Mouse (Mus musculus): Measurements from ENCODE around the gene Ncl. TPM values are rescaled to one million over a fixed set of nuclear protein-coding genes. Genes with fewer than 3 reads are reported as not detected.

The Ncl gene
- total RNA-seq, 2 experiments from 2014 or later, result 140 to 145 TPM

DNA sequence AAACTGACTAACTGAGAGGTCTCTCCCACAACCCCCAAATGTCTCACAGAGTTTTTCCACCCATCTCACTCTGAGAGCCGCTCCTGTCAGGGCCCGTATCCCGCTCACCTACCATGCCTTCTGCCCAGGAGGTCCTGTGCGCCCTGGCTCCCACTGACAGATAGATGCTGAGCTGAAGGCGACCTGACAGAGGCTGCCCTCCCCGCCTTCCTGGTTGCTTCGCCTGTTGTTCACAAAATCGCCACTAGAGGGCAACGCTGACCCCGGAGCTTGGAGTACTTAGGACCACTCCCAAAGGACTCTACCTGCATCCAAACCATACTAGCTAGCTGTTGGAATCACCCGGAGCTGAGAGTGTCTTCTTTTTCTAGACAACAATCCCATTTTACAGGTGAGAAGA, 30.0 kb upstream of the Ncl start:
- DNase-seq (ENCODE audit: low spot score in 2 of 2), result peak in 1 of 2 experiments; percentile 80
- H3K4me3 ChIP-seq, result no peak overlapping the region
- no peak overlapping the region for H3K27ac ChIP-seq
- TF ChIP-seq CTCF (conservative IDR thresholded peaks at IDR 0.05), result peak; percentile 96

DNA sequence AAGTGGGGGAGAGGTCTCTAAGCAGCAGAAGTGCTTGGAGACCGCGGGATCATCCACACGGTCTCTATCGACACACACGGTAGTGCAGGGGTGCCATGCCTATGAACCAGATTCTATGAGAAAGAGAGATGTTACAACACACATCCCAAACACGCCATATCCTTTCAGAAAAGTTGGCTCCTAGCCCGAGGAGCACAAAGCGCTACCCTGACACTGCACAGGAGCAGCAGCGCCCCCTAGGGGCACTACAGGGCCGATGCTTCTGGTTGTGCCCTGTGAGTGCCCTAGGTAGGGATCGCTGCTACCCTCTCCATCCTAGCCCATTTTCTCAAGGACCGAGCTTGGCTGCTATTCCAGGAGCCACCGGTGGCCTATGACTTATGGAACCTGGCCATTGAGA, 21.8 kb upstream of the Ncl start:
- Histone ChIP-seq H3K4me3 (peak overlapping the region; percentile 26), H3K27ac (no peak overlapping the region)
- peak; percentile 17 to 58 for DNase-seq (ENCODE audit: low spot score in 2 of 2)
- peak; percentile 87 for TF ChIP-seq CTCF (conservative IDR thresholded peaks at IDR 0.05)

DNA sequence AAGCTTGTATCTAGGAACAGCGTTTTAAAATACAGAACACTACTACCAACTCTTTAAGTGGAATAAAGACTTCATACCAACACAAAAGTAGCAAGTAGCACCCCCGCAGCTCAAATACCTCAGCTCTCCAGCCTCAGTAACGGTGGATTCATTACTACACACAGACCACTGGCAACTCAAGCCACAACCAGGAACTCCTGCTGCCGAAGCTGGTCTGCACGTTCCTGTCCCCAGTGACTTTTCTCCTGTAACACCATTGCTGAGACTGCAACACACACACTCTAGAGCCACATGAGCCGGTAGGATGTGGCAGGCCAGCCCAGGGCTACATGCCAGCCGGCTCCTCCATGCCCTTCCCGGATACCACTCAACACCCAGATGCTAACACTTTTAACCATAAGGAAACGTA, 20.0 kb upstream of the Ncl start:
- no peak for DNase-seq (ENCODE audit: low spot score in 2 of 2)
- H3K4me3 ChIP-seq, result no peak overlapping the region
- TF ChIP-seq CTCF (conservative IDR thresholded peaks at IDR 0.05), result no peak
- no peak overlapping the region for H3K27ac ChIP-seq

DNA sequence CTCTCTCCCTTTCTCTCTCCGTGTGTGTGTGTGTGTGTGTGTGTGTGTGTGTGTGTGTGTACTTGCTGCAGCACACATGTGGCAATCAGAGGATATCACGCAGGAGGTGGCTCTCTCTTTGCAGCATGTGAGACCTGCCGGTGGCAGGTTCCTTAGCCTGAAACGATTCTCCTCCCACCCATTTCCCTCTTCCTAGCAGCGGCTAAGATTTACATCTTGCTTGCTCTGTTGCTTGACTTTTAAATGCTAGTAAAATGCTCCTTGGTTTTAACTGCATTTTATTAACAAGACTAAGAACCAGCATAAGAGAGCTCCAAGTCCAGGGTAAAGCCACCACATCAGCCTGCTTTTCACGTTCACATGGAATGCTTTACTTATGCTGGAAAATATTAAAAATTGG, 19.5 kb upstream of the Ncl start:
- no peak for TF ChIP-seq CTCF (conservative IDR thresholded peaks at IDR 0.05)
- no peak overlapping the region for H3K4me3 ChIP-seq
- H3K27ac ChIP-seq, result 0 out of 2 replicates have a peak overlapping the region, but pooled peaks have one; percentile 32
- no peak for DNase-seq (ENCODE audit: low spot score in 2 of 2)

DNA sequence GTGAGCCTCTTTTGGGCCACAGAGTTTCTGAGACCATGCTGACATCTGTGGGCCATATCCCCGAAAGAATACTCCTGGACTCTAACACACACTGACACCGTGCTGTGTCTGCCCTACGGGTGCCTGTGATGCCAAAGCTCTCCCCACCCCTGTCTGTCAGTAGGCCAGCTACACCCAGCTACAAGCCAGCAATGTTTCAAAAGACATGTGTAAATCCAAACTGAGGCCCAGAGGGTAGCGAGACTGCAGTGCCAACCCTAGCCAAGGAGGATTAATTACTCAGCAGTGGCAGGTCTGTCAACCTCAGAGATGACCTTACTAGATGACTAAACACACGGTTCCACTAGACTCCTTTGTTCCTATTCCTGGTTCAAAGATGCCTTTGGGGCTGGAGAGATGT, 17.2 kb upstream of the Ncl start:
- no peak overlapping the region for H3K27ac ChIP-seq
- DNase-seq (ENCODE audit: low spot score in 2 of 2), result no peak
- no peak for TF ChIP-seq CTCF (conservative IDR thresholded peaks at IDR 0.05)
- H3K4me3 ChIP-seq, result no peak overlapping the region

DNA sequence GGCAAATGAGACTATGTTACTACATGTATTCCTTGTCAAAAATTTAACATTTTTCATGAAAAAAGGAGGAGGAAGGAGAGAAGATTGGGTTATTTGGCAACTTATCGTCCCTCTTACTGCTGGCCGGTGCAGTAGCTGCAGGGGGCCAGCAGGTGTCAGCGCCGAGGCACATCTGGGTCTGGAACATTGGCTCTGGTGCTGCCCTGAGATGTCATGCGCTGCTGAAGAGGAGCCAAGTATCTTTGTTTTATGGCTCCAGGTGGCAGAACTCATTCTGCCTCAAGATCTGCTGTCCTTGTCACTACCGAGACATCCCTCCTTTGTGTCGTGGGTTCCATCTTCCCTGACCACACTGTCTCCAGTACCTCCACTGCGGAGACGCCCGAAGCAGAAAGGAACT, 12.8 kb upstream of the Ncl start:
- no peak overlapping the region for H3K4me3 ChIP-seq
- no peak overlapping the region for H3K27ac ChIP-seq
- peak; percentile 90 for TF ChIP-seq CTCF (conservative IDR thresholded peaks at IDR 0.05)
- DNase-seq (ENCODE audit: low spot score in 2 of 2), result peak in 1 of 2 experiments; percentile 41

DNA sequence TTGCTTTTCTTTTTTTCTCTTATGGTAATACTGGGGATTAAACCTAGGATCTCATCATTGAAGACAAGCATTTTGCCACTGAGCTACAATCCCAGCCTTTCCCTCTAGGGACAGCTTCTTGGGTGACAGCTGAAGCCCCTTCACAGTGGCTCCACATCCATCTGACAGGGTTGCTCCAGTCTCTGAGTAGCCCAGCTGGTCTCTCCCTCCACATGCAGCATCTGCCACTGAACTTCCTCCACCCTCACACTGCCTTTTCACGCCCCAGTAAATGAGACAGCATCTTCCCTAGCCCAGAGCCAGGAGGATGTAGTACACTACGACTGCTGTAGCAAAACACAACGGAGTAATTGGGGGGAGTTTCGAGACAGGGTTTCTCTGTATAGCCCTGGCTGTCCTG, 8.9 kb upstream of the Ncl start:
- Histone ChIP-seq H3K4me3 (no peak overlapping the region), H3K27ac (no peak overlapping the region)
- no peak for DNase-seq (ENCODE audit: low spot score in 2 of 2)
- TF ChIP-seq CTCF (conservative IDR thresholded peaks at IDR 0.05), result peak; percentile 39; the same call in 1 of the 2 replicates

DNA sequence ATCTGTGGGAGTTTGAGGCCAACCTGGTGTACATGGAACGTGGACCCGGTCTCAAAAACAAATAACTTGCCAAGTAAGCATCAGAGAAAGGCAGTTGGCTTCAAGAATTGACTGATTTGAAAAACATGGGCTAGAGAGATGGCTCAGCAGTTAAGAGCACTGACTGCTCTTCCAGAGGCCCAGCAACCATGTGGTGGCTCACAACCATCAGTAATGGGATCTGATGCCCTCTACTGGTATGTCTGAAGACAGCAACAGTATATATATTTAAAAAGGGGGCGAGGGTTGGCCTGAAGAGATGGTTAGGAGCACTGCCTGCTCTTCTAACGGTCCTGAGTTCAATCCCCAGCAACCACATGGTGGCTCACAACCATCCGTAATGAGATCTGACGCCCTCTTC, 4.5 kb upstream of the Ncl start:
- H3K27ac ChIP-seq, result no peak overlapping the region
- no peak overlapping the region for H3K4me3 ChIP-seq
- no peak for DNase-seq (ENCODE audit: low spot score in 2 of 2)
- peak; percentile 73 for TF ChIP-seq CTCF (conservative IDR thresholded peaks at IDR 0.05)

DNA sequence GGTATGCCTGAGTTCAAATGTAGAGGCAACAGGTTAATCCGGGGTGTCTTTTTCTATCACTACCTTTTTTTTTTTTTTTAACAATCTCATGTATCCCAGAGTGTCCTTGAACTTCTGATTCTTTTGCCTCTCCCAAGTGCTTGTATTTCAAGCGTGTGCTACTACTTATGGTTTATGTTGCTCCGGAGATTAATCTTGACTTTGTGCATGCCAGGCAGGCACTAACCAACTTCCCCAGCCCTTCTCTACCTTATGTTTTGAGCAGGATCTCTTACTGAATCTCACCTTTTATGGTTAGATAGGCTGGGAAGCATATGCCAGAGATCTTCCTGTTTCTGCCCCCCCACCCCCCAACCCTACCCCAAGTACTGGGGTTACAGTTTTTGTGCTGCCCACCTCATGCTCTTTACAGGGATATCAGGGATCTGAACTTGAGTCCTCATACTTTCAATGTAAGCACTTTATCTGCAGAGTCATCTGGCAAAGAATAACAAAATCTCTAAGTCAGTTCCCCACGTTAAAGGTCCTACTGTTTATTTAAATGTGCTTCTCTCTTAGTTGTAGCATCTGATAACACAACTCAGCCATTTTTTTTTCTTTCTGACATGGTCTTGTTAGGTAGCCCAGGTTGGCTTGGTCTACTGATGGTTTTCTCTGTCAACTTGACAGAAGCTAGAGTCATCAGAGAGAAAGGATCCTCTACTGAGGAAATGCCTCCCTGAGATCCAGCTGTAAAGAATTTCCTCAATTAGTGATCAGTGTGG, 2.8 kb upstream of the Ncl start:
- H3K4me3 ChIP-seq, result no peak overlapping the region
- no peak for DNase-seq (ENCODE audit: low spot score in 2 of 2)
- no peak for TF ChIP-seq CTCF (conservative IDR thresholded peaks at IDR 0.05)
- H3K27ac ChIP-seq, result no peak overlapping the region

DNA sequence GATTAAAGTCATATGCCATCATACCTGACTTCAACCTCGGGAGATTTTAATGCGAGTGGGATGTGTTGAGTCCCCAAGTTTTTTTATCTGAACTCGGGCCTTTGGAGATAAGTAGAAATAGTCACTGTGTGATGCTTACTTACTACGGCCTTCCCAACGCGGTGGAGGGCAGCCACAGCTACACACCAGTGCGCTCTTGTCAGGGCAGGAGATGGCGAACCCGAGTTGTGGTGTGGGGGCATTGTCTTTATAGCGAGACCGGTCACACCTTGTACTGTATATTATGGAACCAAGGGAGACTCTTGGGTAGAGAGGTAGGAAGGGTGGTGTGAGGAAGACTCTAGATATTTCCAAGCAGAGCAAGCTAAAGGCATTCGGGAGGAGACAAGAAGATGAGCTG, 1.2 kb upstream of the Ncl start:
- Histone ChIP-seq H3K4me3 (peak overlapping the region; percentile 86), H3K27ac (no peak overlapping the region)
- no peak for TF ChIP-seq CTCF (conservative IDR thresholded peaks at IDR 0.05)
- DNase-seq (ENCODE audit: low spot score in 2 of 2), result no peak

DNA sequence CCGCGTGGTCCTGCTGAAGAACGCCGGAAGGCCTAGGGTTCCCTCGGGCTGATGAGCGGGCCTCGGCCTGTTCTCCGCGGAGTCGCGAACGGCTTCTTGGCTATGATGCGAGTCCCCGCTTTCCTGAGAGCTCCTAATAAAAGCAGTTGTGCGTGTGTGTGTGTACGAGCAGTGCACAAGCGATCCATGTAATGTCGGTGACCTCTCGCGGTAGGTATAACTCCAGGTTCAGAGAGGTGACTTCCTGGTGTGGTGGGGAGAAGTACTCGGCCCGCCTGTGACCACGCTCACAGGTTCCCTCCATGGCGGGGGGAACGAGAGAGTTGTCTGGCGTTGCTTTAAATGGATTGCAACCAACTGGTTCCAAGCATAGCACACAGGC, 589 bp upstream of the Ncl start:
- peak overlapping the region; percentile 86 for H3K4me3 ChIP-seq
- no peak for TF ChIP-seq CTCF (conservative IDR thresholded peaks at IDR 0.05)
- no peak for DNase-seq (ENCODE audit: low spot score in 2 of 2)
- H3K27ac ChIP-seq, result peak overlapping the region; percentile 79

DNA sequence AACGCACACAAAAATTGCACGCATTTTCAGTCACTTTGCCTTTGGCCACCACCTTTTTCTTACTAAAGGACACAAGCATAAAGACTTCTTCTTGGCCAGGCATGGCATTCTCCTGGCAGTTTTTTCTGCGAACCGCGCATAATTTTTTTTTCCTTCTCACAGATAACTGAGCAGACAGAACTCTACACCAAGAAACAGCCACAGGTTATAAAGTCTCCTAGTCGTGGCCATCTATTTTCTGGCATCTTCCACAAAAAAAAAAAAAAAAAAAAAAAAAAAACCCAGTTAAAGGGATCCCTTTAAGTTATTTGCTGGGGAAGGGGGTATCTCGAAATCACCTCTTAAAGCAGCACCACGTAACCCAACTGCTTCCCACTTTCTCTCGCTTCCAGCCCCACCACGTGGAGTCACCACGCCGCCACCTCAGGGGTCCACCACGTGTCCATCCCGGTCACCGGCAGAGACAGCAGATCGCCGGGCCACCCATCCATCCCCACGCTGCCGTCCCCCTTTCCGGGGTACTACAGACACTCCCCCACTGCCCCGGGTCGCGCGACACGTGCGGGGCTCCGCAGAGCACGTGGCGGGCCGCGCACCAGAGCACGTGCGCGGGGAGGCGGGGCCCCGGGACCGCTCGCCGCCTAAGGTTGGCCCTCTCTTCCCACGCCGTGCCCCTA, 833 bp downstream of the Ncl start:
- Histone ChIP-seq H3K27ac (peak overlapping the region; percentile 99), H3K4me3 (peak overlapping the region; percentile 86)
- no peak for TF ChIP-seq CTCF (conservative IDR thresholded peaks at IDR 0.05)
- DNase-seq (ENCODE audit: low spot score in 2 of 2), result no peak

DNA sequence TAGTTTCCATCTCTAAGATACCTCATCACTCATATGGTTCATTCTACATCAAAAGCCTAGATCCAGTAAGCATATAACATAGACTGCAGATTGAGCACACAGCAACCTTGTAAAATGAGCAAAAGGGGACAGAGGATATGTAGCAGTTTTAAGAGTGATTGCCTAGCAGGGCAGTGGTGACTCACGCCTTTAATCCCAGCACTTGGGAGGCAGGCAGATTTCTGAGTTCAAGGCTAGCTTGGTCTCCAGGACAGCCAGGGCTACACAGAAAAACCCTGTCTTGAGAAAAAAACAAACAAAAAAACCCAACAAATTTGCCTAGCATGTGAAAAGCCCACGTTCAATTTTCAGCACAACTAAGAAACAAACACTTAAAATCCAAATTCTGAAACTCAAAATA, 5.0 kb downstream of the Ncl start:
- H3K27ac ChIP-seq, result no peak overlapping the region
- no peak for TF ChIP-seq CTCF (conservative IDR thresholded peaks at IDR 0.05)
- H3K4me3 ChIP-seq, result no peak overlapping the region
- DNase-seq (ENCODE audit: low spot score in 2 of 2), result no peak

DNA sequence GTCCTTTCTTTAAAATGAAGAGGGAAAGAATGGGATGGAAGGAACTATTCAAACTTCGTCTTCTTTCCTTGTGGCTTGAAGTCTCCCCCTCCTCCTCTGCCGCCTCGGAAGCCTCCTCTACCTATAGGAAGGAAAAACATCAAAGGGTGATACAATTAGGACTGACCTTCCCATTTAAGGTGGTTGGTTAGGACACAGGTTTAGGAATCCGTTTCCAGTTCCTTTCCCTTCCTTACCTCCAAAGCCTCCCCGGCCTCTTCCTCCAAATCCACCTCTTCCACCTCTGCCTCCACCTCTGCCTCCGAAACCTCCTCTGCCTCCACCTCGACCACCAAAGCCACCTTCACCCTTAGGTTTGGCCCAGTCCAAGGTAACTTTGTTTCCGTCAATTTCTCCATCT, 8.6 kb downstream of the Ncl start:
- TF ChIP-seq CTCF (conservative IDR thresholded peaks at IDR 0.05), result no peak
- Histone ChIP-seq H3K4me3 (no peak overlapping the region), H3K27ac (no peak overlapping the region)
- no peak for DNase-seq (ENCODE audit: low spot score in 2 of 2)

All from layer of hippocampus, adult 2 months (tissue).